ENCODE assay signal across 12 mouse cellular contexts in genomic region chr14:55119421-55120134, GRCm38 (mm10). TPM values are rescaled to one million over a fixed set of nuclear protein-coding genes. Genes with fewer than 3 reads are reported as not detected.
A peak's percentile ranks its signal among the peaks of the same experiment; 100 is the strongest.
DNase-seq lines count a peak whose midpoint lies in the region; TF ChIP-seq lines count a peak whose summit lies in the region.
"Had no signal": no experiment of that assay in that cellular context is flagged by ENCODE, and none has a peak within 500 bp of the region (broad histone marks: within the 10 kb centered on the region; RNA-seq: fewer than 3 reads in every experiment).

No protein-coding gene starts in this region.

- in situ Hi-C loops in CH12.LX (cut with MboI; ENCODE audit: low pct_ligation_motif_present, low pct_unique_long_range_greater_than_20kb, low sequenced_read_pairs), result loop anchor here (5.0 to 10.0 kb wide), 3 partner anchors 53 to 318 kb away; no protein-coding TSS in a partner anchor
- in situ Hi-C loops in ES-E14 (cut with MboI; ENCODE audit: low sequenced_read_pairs in 2 of 2, unreplicated experiment in 2 of 2), result loop anchor here in 1 of 2 experiments (10.0 kb wide), 1 partner anchor 315 kb away; no protein-coding TSS in a partner anchor

- TF ChIP-seq POLR2A in CH12.LX (IDR thresholded peaks at IDR 0.05; ENCODE audit: low read depth, low read length), result no peak

- no peak for TF ChIP-seq EP300 in CH12.LX (IDR thresholded peaks at IDR 0.05; ENCODE audit: low read length)

- DNase-seq in layer of hippocampus, adult 2 months (ENCODE audit: low spot score in 2 of 2), result no peak
- DNase-seq in layer of hippocampus, postnatal 36 days, result no peak
- no peak for DNase-seq in CH12.LX (ENCODE audit: extremely low read depth)
- DNase-seq in ES-E14 (ENCODE audit: low read depth, low spot score), result no peak
- DNase-seq in cerebellum, postnatal 25 days, result peak; percentile 48 to 68
- DNase-seq in ovary, postnatal 10 days (ENCODE audit: low spot score), result no peak
- DNase-seq in urinary bladder, postnatal 10 days (ENCODE audit: low spot score), result no peak
- DNase-seq: right cerebral cortex, postnatal 25 days had no signal

- peaks cover 0 to 2% of the 10 kb centered on the region in 2 experiments; a peak in 1 of 4 replicates for H3K4me1 ChIP-seq in CH12.LX (ENCODE audit: control insufficient read depth in 1 of 2, insufficient read depth in 2 of 2)
- H3K4me1 ChIP-seq in ES-E14 (ENCODE audit: control insufficient read depth in 2 of 2, insufficient read depth in 2 of 2, low read length in 2 of 2, poor library complexity in 1 of 2), result peaks cover 0 to 5% of the 10 kb centered on the region in 2 experiments; a peak in 1 of 4 replicates

- no peak overlapping the region for H3K4me3 ChIP-seq in layer of hippocampus, adult 2 months
- H3K4me3 ChIP-seq in CH12.LX (replicated peaks in 1 of 3; ENCODE audit: low read depth in 2 of 3, low read length in 2 of 3, poor library complexity in 1 of 3), result no peak overlapping the region
- no peak overlapping the region for H3K4me3 ChIP-seq in ES-E14 (ENCODE audit: insufficient read depth in 1 of 2, low read depth in 1 of 2, low read length in 2 of 2, poor library complexity in 1 of 2, severe bottlenecking in 1 of 2)
- H3K4me3 ChIP-seq: heart, embryonic 12.5 days; limb, embryonic 12.5 days; megakaryocyte, embryonic 14.5 days; neural tube, embryonic 13.5 days had no signal

- no peaks in the 10 kb centered on the region for H3K36me3 ChIP-seq in CH12.LX (replicated peaks in 1 of 2; ENCODE audit: control insufficient read depth in 1 of 2, insufficient read depth in 1 of 2, low read length in 1 of 2)
- H3K36me3 ChIP-seq in ES-E14 (ENCODE audit: control insufficient read depth, insufficient read depth, low read length, poor library complexity, severe bottlenecking), result no peaks in the 10 kb centered on the region
- H3K36me3 ChIP-seq: heart, embryonic 12.5 days; limb, embryonic 12.5 days; neural tube, embryonic 13.5 days had no signal

- peak; percentile 71 for TF ChIP-seq CTCF in layer of hippocampus, adult 2 months (conservative IDR thresholded peaks at IDR 0.05)
- peak; percentile 16 to 63; a peak in 2 of 4 replicates for TF ChIP-seq CTCF in CH12.LX (conservative IDR thresholded peaks at IDR 0.05 in 1 of 2, IDR thresholded peaks at IDR 0.05 in 1 of 2; ENCODE audit: low read depth in 2 of 2, low read length in 2 of 2)

- H3K79me2 ChIP-seq in CH12.LX (replicated peaks; ENCODE audit: control insufficient read depth, extremely low read depth, insufficient read depth, poor library complexity, severe bottlenecking), result no peaks in the 10 kb centered on the region

- H3K9me3 ChIP-seq in CH12.LX (replicated peaks; ENCODE audit: low read length) (peaks cover 2% of the 10 kb centered on the region), ES-E14 (ENCODE audit: control insufficient read depth, insufficient read depth, low read depth, low read length) (no peaks in the 10 kb centered on the region)
- H3K9me3 ChIP-seq: heart, embryonic 12.5 days; limb, embryonic 12.5 days; megakaryocyte, embryonic 14.5 days; neural tube, embryonic 13.5 days had no signal

- TF ChIP-seq RAD21 in CH12.LX (IDR thresholded peaks at IDR 0.05; ENCODE audit: low read depth, low read length), result peak; percentile 63

- dilution Hi-C loops in CH12.LX (cut with MboI; ENCODE audit: extremely low pct_ligation_motif_present, extremely low pct_unique_long_range_greater_than_20kb, low sequenced_read_pairs), result no loop called here

- H3K9ac ChIP-seq in CH12.LX (ENCODE audit: insufficient read depth, low read depth) (no peak overlapping the region), ES-E14 (ENCODE audit: insufficient read depth, low read depth, low read length, poor library complexity, severe bottlenecking) (no peak overlapping the region)
- H3K9ac ChIP-seq: heart, embryonic 12.5 days; limb, embryonic 12.5 days; neural tube, embryonic 13.5 days had no signal

- H3K27me3 ChIP-seq in CH12.LX (replicated peaks), result peaks cover 14% of the 10 kb centered on the region

- no peak overlapping the region for H3K4me2 ChIP-seq in CH12.LX (ENCODE audit: insufficient read depth, low read depth, poor library complexity, severe bottlenecking)
- H3K4me2 ChIP-seq: heart, embryonic 12.5 days; limb, embryonic 12.5 days; neural tube, embryonic 13.5 days had no signal

- no peak overlapping the region for H3K27ac ChIP-seq in layer of hippocampus, adult 2 months
- H3K27ac ChIP-seq in CH12.LX (ENCODE audit: insufficient read depth, low read depth), result no peak overlapping the region
- no peak overlapping the region for H3K27ac ChIP-seq in ES-E14 (ENCODE audit: insufficient read depth, low read depth, low read length, poor library complexity, severe bottlenecking)
- H3K27ac ChIP-seq: limb, embryonic 12.5 days; neural tube, embryonic 13.5 days had no signal

TF ChIP-seq in CH12.LX, 34 proteins besides CTCF, POLR2A, EP300 and RAD21:
- no peak for TF ChIP-seq IRF4 (IDR thresholded peaks at IDR 0.05; ENCODE audit: low read depth, low read length)
- no peak for TF ChIP-seq ZC3H11A (IDR thresholded peaks at IDR 0.05; ENCODE audit: low read depth, low read length)
- no peak for TF ChIP-seq CHD2 (IDR thresholded peaks at IDR 0.05; ENCODE audit: low read length)
- peak; percentile 48; the same call in 1 of the 2 replicates for TF ChIP-seq SMC3 (IDR thresholded peaks at IDR 0.05; ENCODE audit: low read depth, low read length)
- no peak for TF ChIP-seq NELFE (IDR thresholded peaks at IDR 0.05; ENCODE audit: low read depth, low read length)

TF ChIP-seq in ES-E14, 5 proteins besides CTCF, POLR2A, EP300 and RAD21:
- TF ChIP-seq CHD2 (IDR thresholded peaks at IDR 0.05; ENCODE audit: low read depth, low read length) (no peak), ZNF384 (IDR thresholded peaks at IDR 0.05; ENCODE audit: low read depth, low read length) (no peak), MAFK (IDR thresholded peaks at IDR 0.05; ENCODE audit: insufficient read depth, low read depth, low read length) (no peak), HCFC1 (IDR thresholded peaks at IDR 0.05; ENCODE audit: borderline replicate concordance, insufficient read depth, low read length) (no peak), ZC3H11A (IDR thresholded peaks at IDR 0.05; ENCODE audit: borderline replicate concordance, low read depth, low read length) (peak; percentile 60; the same call in 1 of the 2 replicates)

RNA-seq across cellular contexts. Expression of gene Jph4, which starts 2.8 kb away (rescaled TPM):
- 100 to 1,000 TPM; 453 to 476 TPM for total RNA-seq in layer of hippocampus, adult 2 months (2021)
- total RNA-seq in layer of hippocampus, postnatal 36 days (2021), result 100 to 1,000 TPM; 447 to 471 TPM
- total RNA-seq in CH12.LX (2012; rRNA removed) (not detected in 2 replicates), CH12.LX (2014; rRNA removed) (not detected in 2 replicates), ES-E14 (2012; rRNA removed) (1.7 and 3.8 TPM in 2 replicates)
- polyA plus RNA-seq in CH12.LX (2012; ENCODE audit: insufficient read length, low read depth), result not detected in 2 replicates

RNA-seq across cellular contexts. Expression of gene Ap1g2, which starts 13.2 kb away (rescaled TPM):
- 10 to 100 TPM; 15.4 to 19.3 TPM for total RNA-seq in layer of hippocampus, adult 2 months (2021)
- total RNA-seq in layer of hippocampus, postnatal 36 days (2021), result 10 to 100 TPM; 17.4 to 19.2 TPM
- 23.4 and 28.5 TPM in 2 replicates for total RNA-seq in CH12.LX (2012; rRNA removed)
- total RNA-seq in CH12.LX (2014; rRNA removed), result 16.2 and 18.3 TPM in 2 replicates
- polyA plus RNA-seq in CH12.LX (2012; ENCODE audit: insufficient read length, low read depth), result 59.1 and 64.8 TPM in 2 replicates
- total RNA-seq in ES-E14 (2012; rRNA removed), result 5.9 and 14.1 TPM in 2 replicates

RNA-seq across cellular contexts. Expression of gene Thtpa, which starts 25.0 kb away (rescaled TPM):
- 10 to 100 TPM; 19.3 to 23.7 TPM for total RNA-seq in layer of hippocampus, adult 2 months (2021)
- 10 to 100 TPM; 18.2 to 19.6 TPM for total RNA-seq in layer of hippocampus, postnatal 36 days (2021)
- 3.7 and 4.0 TPM in 2 replicates for total RNA-seq in CH12.LX (2012; rRNA removed)
- total RNA-seq in CH12.LX (2014; rRNA removed), result 9.0 and 9.4 TPM in 2 replicates
- polyA plus RNA-seq in CH12.LX (2012; ENCODE audit: insufficient read length, low read depth), result 5.5 and 6.7 TPM in 2 replicates
- 7.9 and 11.9 TPM in 2 replicates for total RNA-seq in ES-E14 (2012; rRNA removed)

RNA-seq across cellular contexts. Expression of gene Zfhx2, which starts 27.5 kb away (rescaled TPM):
- 10 to 100 TPM; 55.5 to 67.3 TPM for total RNA-seq in layer of hippocampus, adult 2 months (2021)
- total RNA-seq in layer of hippocampus, postnatal 36 days (2021), result 10 to 100 TPM; 52.0 to 64.3 TPM
- total RNA-seq in CH12.LX (2012; rRNA removed) (0.34 and 0.59 TPM in 2 replicates), CH12.LX (2014; rRNA removed) (0.03 and 0.07 TPM in 2 replicates), ES-E14 (2012; rRNA removed) (9.4 and 12.4 TPM in 2 replicates)
- polyA plus RNA-seq in CH12.LX (2012; ENCODE audit: insufficient read length, low read depth), result 0.29 and 0.30 TPM in 2 replicates

Comparison
In these comparisons a context has a peak if more than half of its experiments do, and no peak if none do; other contexts are left out.
1. DNase-seq: peak in cerebellum, postnatal 25 days (2 of 2); none in layer of hippocampus, adult 2 months (0 of 2), layer of hippocampus, postnatal 36 days (0 of 2), CH12.LX (single experiment), ES-E14 (single experiment), ovary, postnatal 10 days (single experiment) and urinary bladder, postnatal 10 days (single experiment).
2. RNA of gene Jph4, which starts 2.8 kb away (total RNA-seq): 453 to 476 TPM in layer of hippocampus, adult 2 months and 447 to 471 TPM in layer of hippocampus, postnatal 36 days; 1.7 to 3.8 TPM in ES-E14 and not detected in CH12.LX; every median in the first group is over 10 times any median in the second.